Mouse (Mus musculus) gastrocnemius, postnatal 10 days (tissue): Measurements from ENCODE around the gene Tmie. TPM values are rescaled to one million over a fixed set of nuclear protein-coding genes. Genes with fewer than 3 reads are reported as not detected.

ENCODE experiments used
- DNase-seq: peaks from one replicate; pipeline ENCODE4 v3.0.0; 2021; ENCODE audit warnings: mixed read lengths
- total RNA-seq, 2 experiments: library from RNA; stranded (reverse); gene quantifications; 2 replicates each; pipeline ENCODE4 v1.2.3; 2021

Tmie gene
- total RNA-seq, 2 experiments from 2014 or later, result 0.47 to 0.54 TPM

GRCm38 (mm10) chr9:110888935-110889334, 9.0 kb upstream of the Tmie start:
- no peak for DNase-seq

- DNase-seq, result no peak
These were observed 7.7 kb upstream of the Tmie start for GRCm38 (mm10) chr9:110887388-110888303.

- DNase-seq, result no peak
These were observed 2.0 kb upstream of the Tmie start for GRCm38 (mm10) chr9:110881953-110882352.

GRCm38 (mm10) chr9:110880772-110881171, 859 bp upstream of the Tmie start:
- no peak for DNase-seq

- DNase-seq, result no peak
These were observed 557 bp downstream of the Tmie start, which contains the start of gene Als2cl for GRCm38 (mm10) chr9:110879191-110879920. Gene Als2cl, plus strand, starts transcription at chr9:110879870.

- DNase-seq, result peak; percentile 78
These were observed 2.0 kb downstream of the Tmie start for GRCm38 (mm10) chr9:110877888-110878287.

GRCm38 (mm10) chr9:110877353-110877752, 2.6 kb downstream of the Tmie start:
- DNase-seq, result no peak

GRCm38 (mm10) chr9:110875288-110875695, 4.6 kb downstream of the Tmie start:
- DNase-seq, result no peak

GRCm38 (mm10) chr9:110874660-110875191, 5.2 kb downstream of the Tmie start:
- no peak for DNase-seq

- no peak for DNase-seq
These were observed 5.9 kb downstream of the Tmie start for GRCm38 (mm10) chr9:110873681-110874659.

GRCm38 (mm10) chr9:110871030-110871429, 8.9 kb downstream of the Tmie start:
- DNase-seq, result no peak

- no peak for DNase-seq
These were observed 20.8 kb downstream of the Tmie start for GRCm38 (mm10) chr9:110858967-110859596.

GRCm38 (mm10) chr9:110858523-110858922, 21.4 kb downstream of the Tmie start:
- DNase-seq, result no peak

GRCm38 (mm10) chr9:110857781-110858472, 22.0 kb downstream of the Tmie start, which contains the start of gene Prss50:
Gene Prss50, plus strand, starts transcription at chr9:110857967.
- DNase-seq, result no peak

GRCm38 (mm10) chr9:110856920-110857319, 23.0 kb downstream of the Tmie start:
- DNase-seq, result no peak

- DNase-seq, result no peak
These were observed 24.0 kb downstream of the Tmie start for GRCm38 (mm10) chr9:110855903-110856302.

- no peak for DNase-seq
These were observed 30.8 kb downstream of the Tmie start for GRCm38 (mm10) chr9:110849162-110849561.

GRCm38 (mm10) chr9:110844206-110844605, 35.7 kb downstream of the Tmie start, which contains the start of gene Prss46:
Gene Prss46, plus strand, starts transcription at chr9:110844506.
- DNase-seq, result no peak

GRCm38 (mm10) chr9:110841438-110841837, 38.5 kb downstream of the Tmie start:
- DNase-seq, result no peak

- no peak for DNase-seq
These were observed 39.0 kb downstream of the Tmie start for GRCm38 (mm10) chr9:110840905-110841304.
